Mouse (Mus musculus) heart, postnatal 0 days (tissue): Measurements from ENCODE around the gene Gm45233. TPM values are rescaled to one million over a fixed set of nuclear protein-coding genes. Genes with fewer than 3 reads are reported as not detected.

Experiments used
- ATAC-seq: fragments of 200-750 bp; cut with Nextera tagmentation; 2 replicates; pipeline ENCODE4 v1.8.0; 2017; ENCODE audit warnings: low read depth, moderate number of reproducible peaks, moderate library complexity; ENCODE audit not compliant: insufficient read depth
- DNase-seq: peaks from one replicate; pipeline ENCODE4 v3.0.0-alpha.2; 2016; ENCODE audit warnings: low spot score
- H3K27ac ChIP-seq: fragments of 300-500 bp; sonication (generic); 2 replicates; pipeline ENCODE4 v1.5.1; 2014; ENCODE audit warnings: low read depth, mild to moderate bottlenecking
- H3K27me3 ChIP-seq: fragments of 300-500 bp; sonication (generic); 2 replicates; pipeline ENCODE4 v1.6.1; 2014; ENCODE audit warnings: low read length, mixed read lengths; ENCODE audit not compliant: control insufficient read depth, insufficient read depth
- H3K36me3 ChIP-seq: fragments of 300-500 bp; sonication (generic); replicated peaks from 2 replicates; pipeline ENCODE4 v1.6.1; 2014; ENCODE audit warnings: low read length, mixed read lengths; ENCODE audit not compliant: control insufficient read depth, insufficient read depth
- H3K4me1 ChIP-seq: fragments of 300-500 bp; sonication (generic); 2 replicates; pipeline ENCODE4 v1.6.1; 2014; ENCODE audit warnings: antibody characterized with exemption; ENCODE audit not compliant: control insufficient read depth, insufficient read depth
- H3K4me2 ChIP-seq: fragments of 300-500 bp; sonication (generic); 2 replicates; pipeline ENCODE4 v1.6.1; 2014; ENCODE audit warnings: low read depth, mild to moderate bottlenecking, low read length, moderate library complexity
- H3K4me3 ChIP-seq: fragments of 300-500 bp; sonication (generic); 2 replicates; pipeline ENCODE4 v1.5.1; 2014; ENCODE audit warnings: low read depth, low read length
- H3K9ac ChIP-seq: fragments of 300-500 bp; sonication (generic); replicated peaks from 2 replicates; pipeline ENCODE4 v1.6.1; 2014; ENCODE audit warnings: low read depth, low read length, mixed read lengths
- H3K9me3 ChIP-seq: fragments of 300-500 bp; sonication (generic); replicated peaks from 2 replicates; pipeline ENCODE4 v1.6.1; 2016; ENCODE audit warnings: low read length; ENCODE audit not compliant: control insufficient read depth
- CTCF ChIP-seq: IDR thresholded peaks from 2 replicates; pipeline ENCODE4 v1.5.1; 2016; ENCODE audit warnings: antibody characterized with exemption, control low read depth, low read depth
- EP300 ChIP-seq: IDR thresholded peaks from 2 replicates; pipeline ENCODE4 v1.6.1; 2016; ENCODE audit warnings: antibody characterized with exemption, low read depth
- WGBS: fragments of 180-500 bp; shearing (Covaris S2); extraction: QIAGEN DNeasy Blood & Tissue Kit; methylation state at CpG from one replicate; pipeline ENCODE4 v1.1.7; 2014; 5-methylcytosine and 5-hydroxymethylcytosine counted together
- polyA plus RNA-seq: library from polyadenylated mRNA; unstranded; fragments of >200 nt; fragmentation: Nextera tagmentation; extraction: Ambion mirVana; gene quantifications from 2 replicates; pipeline ENCODE4 v1.2.1, GENCODE M21; 2015
- total RNA-seq: library from RNA; depleted of rRNA; stranded (reverse); fragments of >200 nt; gene quantifications from 2 replicates; pipeline ENCODE4 v1.2.3, GENCODE M21; 2014; ENCODE audit warnings: low replicate concordance

The Gm45233 gene
- total and polyA plus RNA-seq, 2 experiments from 2014 or later, result 0.60 TPM; not detected in 1

DNA sequence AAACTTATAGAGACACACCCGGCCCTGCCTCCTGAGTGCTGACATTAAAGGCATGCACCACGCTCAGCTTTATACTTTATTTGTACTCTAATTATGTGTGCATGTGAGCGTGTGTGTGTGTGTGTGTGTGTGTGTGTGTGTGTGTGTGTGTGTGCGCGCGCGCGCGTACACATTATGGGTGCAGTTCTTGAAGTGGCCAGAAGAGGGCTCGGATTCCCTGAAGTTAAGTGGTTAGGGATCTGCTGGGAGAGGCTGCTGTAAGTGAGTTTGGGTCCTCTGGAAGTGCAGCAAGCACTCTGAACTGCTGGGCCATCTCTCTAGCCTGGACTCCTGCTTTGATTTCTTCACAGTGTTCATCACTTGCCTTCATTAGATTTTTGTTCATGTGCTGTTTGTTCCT, 26.6 kb upstream of the Gm45233 start:
- no peak overlapping the region for H3K4me3 ChIP-seq
- no peaks in the 10 kb centered on the region for H3K9me3 ChIP-seq
- ATAC-seq (no peak), DNase-seq (no peak)
- no peaks in the 10 kb centered on the region for H3K27me3 ChIP-seq
- no peak overlapping the region for H3K9ac ChIP-seq
- H3K36me3 ChIP-seq, result no peaks in the 10 kb centered on the region
- no peak overlapping the region for H3K27ac ChIP-seq
- 84% methylated on average over 10 of the region's 10 CpGs for WGBS
- TF ChIP-seq EP300 (no peak), CTCF (no peak)
- H3K4me2 ChIP-seq, result no peak overlapping the region
- no peaks in the 10 kb centered on the region for H3K4me1 ChIP-seq

DNA sequence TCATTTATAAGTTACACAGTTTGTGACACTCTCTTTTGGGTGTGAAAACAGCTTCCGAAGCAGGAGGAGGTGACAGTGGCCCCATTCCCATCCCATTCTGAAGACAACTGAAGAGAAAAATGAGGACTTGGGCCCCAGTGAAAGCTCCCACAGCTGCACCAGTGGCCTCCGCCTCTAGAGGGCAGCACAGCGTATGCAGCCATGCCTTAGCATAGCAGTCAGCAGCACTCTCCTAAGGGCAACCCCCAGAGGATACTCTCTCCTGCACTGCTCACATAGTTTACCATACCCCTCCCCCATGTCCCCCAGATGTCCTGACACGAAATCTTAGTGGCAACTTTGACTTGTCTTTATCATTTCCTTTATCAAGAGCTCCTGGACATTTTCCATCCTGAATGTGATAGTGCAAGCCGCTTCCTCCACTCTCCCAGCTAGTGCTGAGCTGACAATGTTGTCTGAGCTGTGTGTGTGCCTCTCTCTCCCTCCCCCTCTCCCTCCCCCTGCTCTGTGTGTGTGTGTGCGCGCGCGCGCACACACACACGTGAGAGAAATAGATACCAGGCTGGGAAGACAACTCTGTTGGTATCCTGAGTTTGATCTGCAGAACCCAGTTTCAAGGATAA, 20.8 kb upstream of the Gm45233 start:
- TF ChIP-seq EP300 (no peak), CTCF (peak; percentile 96)

GRCm38 (mm10) chr7:43423991-43424625, 19.8 kb upstream of the Gm45233 start:
- Histone ChIP-seq H3K36me3 (no peaks in the 10 kb centered on the region), H3K9me3 (no peaks in the 10 kb centered on the region), H3K4me2 (no peak overlapping the region), H3K4me1 (no peaks in the 10 kb centered on the region), H3K9ac (no peak overlapping the region), H3K4me3 (no peak overlapping the region), H3K27ac (no peak overlapping the region), H3K27me3 (no peaks in the 10 kb centered on the region)
- no peak for ATAC-seq
- TF ChIP-seq CTCF (no peak), EP300 (no peak)
- WGBS, result 55% methylated on average over 3 of the region's 3 CpGs
- no peak for DNase-seq

More for the DNA sequence above, 20.8 kb upstream of the Gm45233 start:
- H3K4me1 ChIP-seq, result no peaks in the 10 kb centered on the region
- H3K9ac ChIP-seq, result no peak overlapping the region
- H3K9me3 ChIP-seq, result no peaks in the 10 kb centered on the region
- DNase-seq (peak; percentile 85), ATAC-seq (peak; percentile 95)
- peak overlapping the region; percentile 31; the same call in 1 of the 2 replicates for H3K4me2 ChIP-seq
- no peak overlapping the region for H3K27ac ChIP-seq
- no peaks in the 10 kb centered on the region for H3K27me3 ChIP-seq
- H3K36me3 ChIP-seq, result no peaks in the 10 kb centered on the region
- H3K4me3 ChIP-seq, result no peak overlapping the region
- 6% methylated on average over 11 of the region's 11 CpGs for WGBS

DNA sequence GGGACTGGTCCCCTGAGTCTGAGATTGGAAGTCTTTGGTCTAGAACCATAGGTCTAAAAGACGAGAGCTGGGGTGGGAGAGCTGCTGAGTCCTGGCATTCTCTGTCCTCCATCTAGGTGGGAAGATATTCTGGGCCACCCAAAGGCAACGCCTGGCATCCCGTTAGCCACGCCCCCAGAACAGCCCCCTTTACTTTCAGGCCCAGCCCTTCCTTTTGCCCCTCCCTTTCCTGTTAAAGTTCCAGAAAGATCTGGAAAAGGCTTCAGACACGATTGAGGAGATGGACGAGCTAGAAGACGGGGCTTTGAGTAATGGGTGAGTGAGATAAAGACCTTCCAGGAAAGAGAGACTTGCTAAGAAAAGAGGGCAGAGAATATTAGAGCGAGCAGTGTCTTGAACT, 16.5 kb upstream of the Gm45233 start, which contains the start of gene Lim2:
Lim2 (plus strand) TSS at position 265 of the 400 bp plus-strand sequence.
- Histone ChIP-seq H3K27me3 (no peaks in the 10 kb centered on the region), H3K4me2 (no peak within 1 kb of the TSS), H3K9me3 (no peaks in the 10 kb centered on the region), H3K36me3 (no peaks in the 10 kb centered on the region), H3K27ac (no peak within 1 kb of the TSS), H3K9ac (no peak within 1 kb of the TSS), H3K4me1 (no peaks in the 10 kb centered on the region), H3K4me3 (no peak within 1 kb of the TSS)
- TF ChIP-seq EP300 (no peak), CTCF (no peak)
- no peak for DNase-seq
- 68% methylated on average over 8 of the region's 8 CpGs for WGBS
- no peak for ATAC-seq

DNA sequence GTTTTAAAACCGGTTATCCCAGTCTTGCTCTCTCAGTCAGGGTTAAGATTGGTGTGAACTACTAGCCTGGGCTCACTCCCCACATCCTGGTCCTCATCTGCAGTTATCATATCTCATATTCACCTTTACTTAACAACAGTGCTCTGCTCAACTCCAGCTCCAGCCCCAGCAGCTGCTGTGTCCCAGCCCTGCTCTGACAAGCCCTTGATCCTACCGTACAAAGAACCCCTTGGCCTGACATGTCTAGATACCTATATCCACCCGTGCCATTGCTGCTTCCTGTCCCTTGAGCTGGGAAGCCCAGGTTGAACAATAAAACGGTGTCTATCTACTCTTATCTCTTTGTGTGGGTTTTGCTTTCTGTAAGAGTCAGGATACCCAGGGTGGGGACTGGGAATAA, 14.4 kb upstream of the Gm45233 start:
- H3K4me1 ChIP-seq, result no peaks in the 10 kb centered on the region
- H3K9me3 ChIP-seq, result no peaks in the 10 kb centered on the region
- H3K9ac ChIP-seq, result no peak overlapping the region
- no peak for DNase-seq
- H3K27me3 ChIP-seq, result no peaks in the 10 kb centered on the region
- no peak overlapping the region for H3K4me3 ChIP-seq
- no peaks in the 10 kb centered on the region for H3K36me3 ChIP-seq
- 41% methylated on average over 4 of the region's 4 CpGs for WGBS
- TF ChIP-seq CTCF (no peak), EP300 (no peak)
- no peak overlapping the region for H3K4me2 ChIP-seq
- ATAC-seq, result no peak
- H3K27ac ChIP-seq, result no peak overlapping the region

- no peak overlapping the region for H3K27ac ChIP-seq
- ATAC-seq (no peak), DNase-seq (no peak)
- H3K4me2 ChIP-seq, result no peak overlapping the region
- no peaks in the 10 kb centered on the region for H3K36me3 ChIP-seq
- H3K9ac ChIP-seq, result no peak overlapping the region
- no peaks in the 10 kb centered on the region for H3K4me1 ChIP-seq
- no peaks in the 10 kb centered on the region for H3K9me3 ChIP-seq
- WGBS, result 46% methylated on average over 4 of the region's 4 CpGs
- TF ChIP-seq EP300 (no peak), CTCF (no peak)
- H3K4me3 ChIP-seq, result no peak overlapping the region
- H3K27me3 ChIP-seq, result no peaks in the 10 kb centered on the region
Observed at GRCm38 (mm10) chr7:43432891-43433290, 11.0 kb upstream of the Gm45233 start.
